Mouse (Mus musculus) macrophage (primary cell): Measurements from ENCODE around the gene Hist2h2bb. TPM values are rescaled to one million over a fixed set of nuclear protein-coding genes. Genes with fewer than 3 reads are reported as not detected.

Source experiments
- H3K27ac ChIP-seq: fragments of 350-480 bp; formaldehyde crosslinking; 2 replicates; pipeline ENCODE4 v1.9.0; 2021
- H3K36me3 ChIP-seq: fragments of 350-480 bp; formaldehyde crosslinking; 2 replicates; pipeline ENCODE4 v1.9.0; 2021; ENCODE audit errors: inconsistent target
- H3K4me3 ChIP-seq: fragments of 350-480 bp; formaldehyde crosslinking; 2 replicates; pipeline ENCODE4 v1.9.0; 2021; ENCODE audit errors: inconsistent target
- H3K79me2 ChIP-seq: fragments of 350-480 bp; formaldehyde crosslinking; 2 replicates; pipeline ENCODE4 v1.9.0; 2021; ENCODE audit errors: inconsistent target
- WGBS: methylation state at CpG from one replicate; pipeline ENCODE4 v1.1.7; 2026; ENCODE audit warnings: inconsistent platforms; ENCODE audit not compliant: missing documents; 5-methylcytosine and 5-hydroxymethylcytosine counted together
- polyA plus RNA-seq: library from polyadenylated mRNA; stranded (reverse); fragments of 250-400 nt; gene quantifications from 3 replicates; pipeline ENCODE4 v1.2.4, GENCODE M21; 2018; ENCODE audit warnings: inconsistent platforms

Hist2h2bb gene
- polyA plus RNA-seq, 1 experiment from 2014 or later = not detected

GRCm38 (mm10) chr3:96292641-96293040, 23.1 kb downstream of the Hist2h2bb start:
- Histone ChIP-seq H3K36me3 (peaks cover 27% of the 10 kb centered on the region), H3K79me2 (peaks cover 47% of the 10 kb centered on the region), H3K27ac (peak overlapping the region; percentile 96), H3K4me3 (peak overlapping the region; percentile 55)
- WGBS = 69% methylated on average over 6 of the region's 6 CpGs

- H3K4me3 ChIP-seq = peak overlapping the region; percentile 55
- 18% methylated on average over 5 of the region's 5 CpGs for WGBS
- peaks cover 47% of the 10 kb centered on the region for H3K79me2 ChIP-seq
- H3K36me3 ChIP-seq = peaks cover 20% of the 10 kb centered on the region
- H3K27ac ChIP-seq = peak overlapping the region; percentile 96
Observed at GRCm38 (mm10) chr3:96293368-96293767, 23.8 kb downstream of the Hist2h2bb start.

- H3K36me3 ChIP-seq = peaks cover 16% of the 10 kb centered on the region
- H3K79me2 ChIP-seq = peaks cover 47% of the 10 kb centered on the region
- H3K4me3 ChIP-seq = peak within 1 kb of the TSS; percentile 55
- WGBS = 0% methylated on average over 4 of the region's 4 CpGs
- peak within 1 kb of the TSS; percentile 96 for H3K27ac ChIP-seq
Observed at GRCm38 (mm10) chr3:96293787-96294186, 24.2 kb downstream of the Hist2h2bb start, which contains the start of gene Fcgr1. Gene Fcgr1 (minus strand): TSS chr3:96293969.

DNA sequence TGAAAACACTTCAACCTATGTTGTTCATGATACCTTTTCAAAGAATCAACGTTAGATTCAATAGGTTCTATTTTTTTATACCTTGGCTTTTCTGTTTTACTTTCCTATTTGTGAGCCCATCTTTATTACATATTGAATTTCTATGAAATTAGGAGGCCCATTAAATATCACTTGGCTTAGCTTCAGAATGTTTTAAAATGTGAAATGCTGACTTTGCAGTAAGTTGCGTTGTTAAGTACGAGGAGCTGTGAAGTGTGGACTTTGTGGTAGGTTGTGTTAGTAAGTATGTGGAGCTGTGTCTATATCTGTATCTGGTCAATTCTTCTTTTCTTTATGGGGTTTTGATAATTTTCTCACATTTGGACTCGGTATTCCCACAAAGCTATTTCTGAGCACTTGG, 28.8 kb downstream of the Hist2h2bb start:
- H3K4me3 ChIP-seq = no peak overlapping the region
- no peaks in the 10 kb centered on the region for H3K36me3 ChIP-seq
- 94% methylated on average over 4 of the region's 4 CpGs for WGBS
- no peak overlapping the region for H3K27ac ChIP-seq
- H3K79me2 ChIP-seq = peaks cover 3% of the 10 kb centered on the region; the same call in 1 of the 2 replicates

- peak overlapping the region; percentile 97 for H3K27ac ChIP-seq
- 94% methylated on average over 2 of the region's 2 CpGs for WGBS
- H3K4me3 ChIP-seq = no peak overlapping the region
- H3K36me3 ChIP-seq = no peaks in the 10 kb centered on the region
- H3K79me2 ChIP-seq = no peaks in the 10 kb centered on the region
Observed at GRCm38 (mm10) chr3:96299562-96299961, 30.0 kb downstream of the Hist2h2bb start.

GRCm38 (mm10) chr3:96300706-96301529, 31.4 kb downstream of the Hist2h2bb start:
- Histone ChIP-seq H3K36me3 (no peaks in the 10 kb centered on the region), H3K27ac (peak overlapping the region; percentile 97), H3K4me3 (peak overlapping the region; percentile 30), H3K79me2 (no peaks in the 10 kb centered on the region)
- WGBS = 11% methylated on average over 26 of the region's 26 CpGs

DNA sequence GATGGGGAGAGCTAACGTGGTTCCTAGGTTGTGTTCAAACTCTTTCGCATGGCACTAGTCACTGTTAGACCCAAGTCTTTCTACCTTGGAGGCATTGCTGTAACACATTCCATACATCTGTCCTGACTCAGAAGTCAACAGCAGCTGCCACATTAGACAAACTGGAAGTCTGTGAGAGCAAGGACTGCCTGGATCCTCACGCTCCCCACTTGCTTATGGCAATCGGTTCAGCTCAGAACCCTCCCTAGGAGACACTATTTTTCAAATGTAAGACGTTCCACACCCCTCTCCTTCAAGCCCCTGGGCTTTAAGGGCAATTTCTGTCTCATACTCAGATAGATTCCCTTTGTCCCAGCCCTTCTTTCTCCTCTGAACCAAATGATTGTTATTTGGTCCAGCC, 32.5 kb downstream of the Hist2h2bb start:
- Histone ChIP-seq H3K36me3 (no peaks in the 10 kb centered on the region), H3K4me3 (no peak overlapping the region), H3K27ac (peak overlapping the region; percentile 97), H3K79me2 (no peaks in the 10 kb centered on the region)
- WGBS = 92% methylated on average over 5 of the region's 5 CpGs

GRCm38 (mm10) chr3:96306506-96306905, 37.0 kb downstream of the Hist2h2bb start:
- 36% methylated on average over 9 of the region's 9 CpGs for WGBS
- Histone ChIP-seq H3K4me3 (no peak overlapping the region), H3K79me2 (no peaks in the 10 kb centered on the region), H3K36me3 (no peaks in the 10 kb centered on the region), H3K27ac (no peak overlapping the region)

- H3K27ac ChIP-seq = no peak overlapping the region
- 58% methylated on average over 3 of the region's 3 CpGs for WGBS
- no peak overlapping the region for H3K4me3 ChIP-seq
- no peaks in the 10 kb centered on the region for H3K36me3 ChIP-seq
- no peaks in the 10 kb centered on the region for H3K79me2 ChIP-seq
Observed at GRCm38 (mm10) chr3:96309441-96309840, 39.9 kb downstream of the Hist2h2bb start.

DNA sequence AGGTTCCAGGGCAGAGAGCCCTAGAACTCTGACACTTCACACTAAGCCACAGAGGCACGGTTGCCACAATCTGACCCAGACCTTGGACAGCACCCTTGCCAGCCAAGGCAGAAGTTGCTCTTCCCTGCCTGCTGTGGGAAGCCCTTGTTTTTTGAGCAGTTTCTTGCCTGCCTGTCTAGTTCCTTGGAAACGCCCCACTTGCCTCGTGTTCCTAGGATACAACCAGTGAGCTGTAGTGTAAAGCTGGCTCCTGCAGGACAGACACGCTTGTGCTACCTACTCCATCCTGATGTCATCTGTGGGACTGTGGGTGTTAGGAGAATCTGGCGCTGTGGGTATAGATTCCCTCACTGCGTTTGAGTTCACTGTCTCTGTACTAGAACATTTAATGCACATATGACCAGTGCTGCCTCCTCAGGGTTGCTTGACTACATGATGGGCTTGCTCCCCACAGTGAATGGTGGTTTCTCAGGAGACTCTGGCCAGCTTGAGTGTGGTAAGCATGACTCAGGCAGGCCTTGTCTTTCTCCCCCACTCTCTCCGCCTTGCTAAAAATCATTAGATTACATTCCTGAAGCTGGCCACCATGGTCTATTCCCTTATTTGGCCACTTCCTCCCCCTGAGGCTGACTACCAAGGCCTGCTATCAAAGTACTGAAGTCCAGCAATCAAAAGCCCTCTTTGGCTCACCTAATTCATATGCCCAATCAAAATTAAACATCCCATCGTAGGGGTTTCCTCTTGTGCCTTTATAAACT, 43.0 kb downstream of the Hist2h2bb start:
- Histone ChIP-seq H3K79me2 (no peaks in the 10 kb centered on the region), H3K27ac (no peak overlapping the region), H3K4me3 (no peak overlapping the region), H3K36me3 (no peaks in the 10 kb centered on the region)
- 72% methylated on average over 8 of the region's 8 CpGs for WGBS

Other genes with a start within 250 kb of the Hist2h2bb start
- 18.6 to 31.7 TPM (median 25.9 TPM) in 3 replicates for gene Vps45, start 211.3 kb upstream of the Hist2h2bb start, polyA plus RNA-seq
- gene Otud7b, start 165.2 kb upstream of the Hist2h2bb start, polyA plus RNA-seq = 9.7 to 10.5 TPM (median 10.4 TPM) in 3 replicates
- gene Mtmr11, start 107.7 kb upstream of the Hist2h2bb start, polyA plus RNA-seq = 1.2 to 2.4 TPM (median 1.8 TPM) in 3 replicates
- 57.6 to 99.3 TPM (median 68.9 TPM) in 3 replicates for gene Sf3b4, start 97.4 kb upstream of the Hist2h2bb start, polyA plus RNA-seq
- gene Sv2a, start 88.6 kb upstream of the Hist2h2bb start, polyA plus RNA-seq = 0.12 to 1.4 TPM (median 0.29 TPM) in 3 replicates
- gene Bola1, start 50.0 kb upstream of the Hist2h2bb start, polyA plus RNA-seq = 5.3 to 18.4 TPM (median 17.6 TPM) in 3 replicates
- not detected in 3 replicates for gene Hist2h2ab, start 49.9 kb upstream of the Hist2h2bb start, polyA plus RNA-seq
- gene Hist2h2ac, start 48.9 kb upstream of the Hist2h2bb start, polyA plus RNA-seq = not detected in 3 replicates
- gene Hist2h2be, start 48.6 kb upstream of the Hist2h2bb start, polyA plus RNA-seq = 5.7 to 13.3 TPM (median 6.8 TPM) in 3 replicates
- gene Hist2h3c2, start 30.6 kb upstream of the Hist2h2bb start, polyA plus RNA-seq = 2.4 to 4.9 TPM (median 3.8 TPM) in 3 replicates
- gene Hist2h2aa2, start 29.5 kb upstream of the Hist2h2bb start, polyA plus RNA-seq = 57.1 to 112 TPM (median 105 TPM) in 3 replicates
- gene Hist2h2aa1, start 24.3 kb upstream of the Hist2h2bb start, polyA plus RNA-seq = 24.8 to 42.2 TPM (median 31.8 TPM) in 3 replicates
- 1.7 to 8.5 TPM (median 4.8 TPM) in 3 replicates for gene Hist2h3c1, start 23.1 kb upstream of the Hist2h2bb start, polyA plus RNA-seq
- 0.30 to 0.62 TPM in 2 of 3 replicates, not detected in the other for gene Hist2h4, start 6.4 kb upstream of the Hist2h2bb start, polyA plus RNA-seq
- gene Hist2h3b, start 1.1 kb upstream of the Hist2h2bb start, polyA plus RNA-seq = not detected in 3 replicates
- 189 to 290 TPM (median 287 TPM) in 3 replicates for gene Fcgr1, start 24.2 kb downstream of the Hist2h2bb start, polyA plus RNA-seq
- gene BC107364, start 182.6 kb downstream of the Hist2h2bb start, polyA plus RNA-seq = not detected in 3 replicates